Mouse (Mus musculus) midbrain, embryonic 15.5 days (tissue): ENCODE measurements around the gene Arxes2. TPM values are rescaled to one million over a fixed set of nuclear protein-coding genes. Genes with fewer than 3 reads are reported as not detected.

Experiments
- polyA plus RNA-seq: library from polyadenylated mRNA; unstranded; fragments of >200 nt; fragmentation: Nextera tagmentation; extraction: Ambion mirVana; gene quantifications from 2 replicates; pipeline ENCODE4 v1.2.1, GENCODE M21; 2015

Gene Arxes2
- polyA plus RNA-seq, 1 experiment from 2014 or later, result 305 TPM

Other genes with a start within 250 kb of the Arxes2 start
- gene Bhlhb9, start 196.2 kb upstream of the Arxes2 start, polyA plus RNA-seq, result 126 and 127 TPM in 2 replicates
- 237 and 254 TPM in 2 replicates for gene Gprasp2, start 154.8 kb upstream of the Arxes2 start, polyA plus RNA-seq
- 153 and 164 TPM in 2 replicates for gene Arxes1, start 39.5 kb downstream of the Arxes2 start, polyA plus RNA-seq
- gene Bex2, start 74.4 kb downstream of the Arxes2 start, polyA plus RNA-seq, result 787 TPM in 2 replicates
- gene Nxf3, start 91.4 kb downstream of the Arxes2 start, polyA plus RNA-seq, result not detected in 2 replicates
- 136 and 147 TPM in 2 replicates for gene Bex4, start 145.2 kb downstream of the Arxes2 start, polyA plus RNA-seq
- 112 and 114 TPM in 2 replicates for gene Tceal8, start 178.5 kb downstream of the Arxes2 start, polyA plus RNA-seq
- gene Tceal5, start 210.1 kb downstream of the Arxes2 start, polyA plus RNA-seq, result 33.3 TPM in 2 replicates
- gene Tceal7, start 221.0 kb downstream of the Arxes2 start, polyA plus RNA-seq, result 2.7 and 3.2 TPM in 2 replicates
- gene Bex1, start 221.7 kb downstream of the Arxes2 start, polyA plus RNA-seq, result 272 and 277 TPM in 2 replicates